Mouse (Mus musculus) right cerebral cortex, postnatal 25 days (tissue): Measurements from ENCODE around the gene Supt16.

Source experiments
- DNase-seq: peaks from one replicate; pipeline ENCODE4 v3.0.0; 2022

Gene Supt16

GRCm38 (mm10) chr14:52144165-52144564 lies 53.1 kb downstream of the Supt16 start:
- no peak for DNase-seq

GRCm38 (mm10) chr14:52141445-52142127 lies 55.6 kb downstream of the Supt16 start:
- DNase-seq, result no peak

- no peak for DNase-seq
Measured at GRCm38 (mm10) chr14:52140577-52141444, 56.4 kb downstream of the Supt16 start.

DNA sequence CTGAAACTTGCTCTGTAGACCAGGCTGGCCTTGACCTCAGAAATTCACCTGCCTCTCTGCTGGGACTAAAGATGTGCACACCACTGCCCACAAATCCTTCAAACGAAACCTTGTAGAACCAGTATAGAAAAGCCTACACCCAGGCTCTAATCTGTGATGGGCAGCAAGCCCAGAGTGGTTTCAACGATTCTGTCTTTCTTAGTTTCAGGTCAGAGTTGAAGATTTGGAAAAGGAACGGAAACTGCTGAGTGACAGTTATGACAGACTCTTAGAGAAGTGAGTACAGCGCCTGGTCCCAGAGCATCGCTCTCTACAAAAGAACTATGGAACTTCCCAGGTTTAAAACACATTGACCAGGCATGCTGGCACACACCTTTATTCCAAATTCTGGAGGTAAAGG lies 63.6 kb downstream of the Supt16 start:
- no peak for DNase-seq

- no peak for DNase-seq
Measured at GRCm38 (mm10) chr14:52124636-52125035, 72.6 kb downstream of the Supt16 start.

DNA sequence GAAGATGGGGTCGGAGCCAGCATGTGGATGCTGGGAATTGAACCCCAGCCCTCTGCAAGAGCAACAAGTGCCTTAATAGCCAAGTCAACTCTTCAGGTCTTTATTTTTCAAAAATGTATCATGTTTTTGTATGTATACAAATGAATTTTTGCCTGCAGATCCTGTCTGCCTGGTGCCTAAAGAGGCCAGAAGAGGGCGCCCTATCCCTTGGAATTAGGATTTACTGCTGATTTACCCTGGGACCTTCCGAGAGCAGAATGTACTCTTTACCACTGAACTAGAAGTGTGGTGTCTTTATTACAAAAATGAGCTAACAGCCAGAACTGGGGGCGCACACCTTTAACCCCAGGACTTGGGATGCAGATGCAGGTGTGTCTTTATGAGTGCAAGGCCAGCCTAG lies 73.3 kb downstream of the Supt16 start:
- DNase-seq, result peak; percentile 43

DNA sequence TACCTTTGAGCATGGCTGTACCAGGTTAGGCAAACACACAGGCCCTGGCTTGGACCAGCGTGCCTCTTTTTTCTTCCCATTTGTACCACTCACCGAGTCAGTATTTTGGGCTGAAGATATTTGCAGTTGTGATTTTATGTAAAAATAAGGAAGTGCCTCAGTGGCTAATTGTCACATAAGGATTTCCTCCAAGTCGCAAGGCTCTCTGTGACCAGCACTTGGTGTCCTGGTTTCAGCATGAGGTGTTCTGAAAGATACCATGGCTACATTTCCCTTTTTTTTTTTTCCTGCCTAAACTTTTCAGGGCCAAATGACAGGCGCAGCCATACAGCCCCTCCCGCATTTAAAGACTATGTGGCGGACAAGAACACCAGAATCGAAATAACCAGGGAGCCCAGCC lies 77.0 kb downstream of the Supt16 start:
- DNase-seq, result no peak

DNA sequence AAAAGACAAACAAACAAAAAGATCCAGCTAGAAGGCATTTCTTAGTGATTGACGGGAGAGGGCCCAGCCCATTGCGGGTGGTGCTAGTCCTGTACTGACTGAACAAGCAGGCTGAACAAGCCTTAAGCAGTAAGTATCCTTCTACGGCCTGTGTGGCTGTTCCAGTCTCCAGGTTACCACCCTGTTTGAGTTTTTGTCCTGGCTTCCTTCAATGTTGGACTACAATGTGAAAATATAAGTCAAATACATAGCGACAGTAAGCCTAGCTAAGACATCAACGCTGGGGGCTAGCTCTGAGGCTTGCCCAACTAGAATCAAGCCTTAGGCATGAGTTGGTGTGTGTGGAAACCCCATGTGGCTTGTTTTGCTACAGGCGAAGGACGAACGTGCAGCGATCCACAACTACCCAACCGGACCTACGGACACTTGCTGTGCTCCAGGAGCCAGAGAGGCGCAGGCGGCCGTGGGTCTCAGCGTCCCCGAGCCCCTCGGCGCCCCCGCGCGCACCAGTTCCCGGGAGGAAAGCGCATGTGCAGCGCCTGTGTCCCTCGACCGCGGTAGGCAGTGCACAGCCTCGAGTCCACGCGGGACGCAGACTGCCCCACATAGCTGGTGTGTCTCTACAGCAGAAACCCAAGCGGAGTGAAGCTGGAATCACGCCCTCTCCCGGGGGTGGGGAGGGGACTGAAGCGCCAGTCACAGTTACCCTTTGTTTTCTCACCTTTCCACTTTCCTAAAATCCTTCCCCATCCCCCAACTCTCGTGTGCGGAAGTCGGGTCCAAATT lies 78.2 kb downstream of the Supt16 start:
- DNase-seq, result peak; percentile 48

DNA sequence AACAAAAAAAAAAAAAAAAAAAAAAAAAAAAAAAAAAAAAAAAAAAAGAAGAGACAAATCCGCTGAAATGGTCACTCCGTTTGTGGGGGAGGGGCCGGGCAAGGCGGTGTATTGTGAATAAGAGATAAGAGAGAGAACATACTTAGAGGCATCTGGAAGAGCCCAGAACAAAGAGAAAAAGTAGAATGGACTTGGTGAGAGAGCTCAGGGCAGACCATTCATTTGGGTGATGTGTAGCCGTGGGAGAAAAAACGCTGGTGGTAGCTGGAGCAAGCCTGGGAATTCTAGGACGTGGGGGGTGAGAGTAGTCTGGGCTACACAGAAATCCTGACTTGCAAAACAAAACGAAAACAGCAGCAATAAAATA lies 78.8 kb downstream of the Supt16 start:
- no peak for DNase-seq

GRCm38 (mm10) chr14:52117241-52117640 lies 80.0 kb downstream of the Supt16 start:
- no peak for DNase-seq

- no peak for DNase-seq
Measured at GRCm38 (mm10) chr14:52114101-52114500, 83.1 kb downstream of the Supt16 start.
